Mouse (Mus musculus) A20 (cell line): ENCODE data around the gene A230050P20Rik.

Source experiments
- DNase-seq: peaks from one replicate; pipeline ENCODE4 v3.0.0-alpha.2; 2011; ENCODE audit warnings: low read depth, low spot score

A230050P20Rik gene

GRCm38 (mm10) chr9:20873521-20873920 is 5.1 kb downstream of the A230050P20Rik start:
- no peak for DNase-seq

- DNase-seq: no peak
These were observed 6.8 kb downstream of the A230050P20Rik start for GRCm38 (mm10) chr9:20875021-20875790.

- DNase-seq: peak; percentile 30
These were observed 8.1 kb downstream of the A230050P20Rik start for GRCm38 (mm10) chr9:20876318-20877117.

GRCm38 (mm10) chr9:20877118-20878040 is 8.9 kb downstream of the A230050P20Rik start:
- DNase-seq: no peak

DNA sequence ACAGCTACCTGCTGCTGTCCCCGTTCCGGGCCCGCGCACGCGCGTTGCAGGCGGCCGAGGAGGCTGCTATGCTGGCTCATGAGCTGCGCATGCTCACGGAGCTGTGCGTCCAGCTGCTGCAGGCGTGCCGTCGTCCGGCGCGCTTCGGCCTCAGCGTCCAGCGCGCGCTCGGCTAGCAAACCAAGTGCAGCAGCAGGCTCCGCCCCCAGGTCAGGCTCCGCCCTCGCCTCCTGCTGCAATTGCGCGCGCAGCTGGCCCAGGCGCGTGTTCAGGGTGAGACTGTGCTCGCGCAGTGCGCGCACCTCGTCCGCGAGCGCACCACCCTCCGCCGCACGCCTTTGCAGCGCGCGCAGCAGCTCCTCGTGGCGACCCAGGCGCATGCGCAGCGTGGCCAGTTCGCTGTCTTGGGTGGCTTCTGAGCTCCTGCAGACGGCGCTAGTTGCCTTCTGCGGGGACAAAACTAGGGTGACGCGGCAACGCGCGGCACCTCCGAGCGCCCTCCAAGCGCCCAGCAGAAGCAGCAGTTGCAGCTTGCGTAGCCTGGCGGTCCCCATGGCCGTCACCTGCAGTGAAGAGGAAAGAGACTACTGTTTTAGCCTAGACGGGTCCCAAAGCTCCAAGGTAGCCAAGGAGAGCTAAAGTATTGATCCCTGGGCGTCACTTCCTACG is 9.7 kb downstream of the A230050P20Rik start:
- DNase-seq: peak; percentile 100

- DNase-seq: no peak
These were observed 10.2 kb downstream of the A230050P20Rik start for GRCm38 (mm10) chr9:20878710-20879065.

DNA sequence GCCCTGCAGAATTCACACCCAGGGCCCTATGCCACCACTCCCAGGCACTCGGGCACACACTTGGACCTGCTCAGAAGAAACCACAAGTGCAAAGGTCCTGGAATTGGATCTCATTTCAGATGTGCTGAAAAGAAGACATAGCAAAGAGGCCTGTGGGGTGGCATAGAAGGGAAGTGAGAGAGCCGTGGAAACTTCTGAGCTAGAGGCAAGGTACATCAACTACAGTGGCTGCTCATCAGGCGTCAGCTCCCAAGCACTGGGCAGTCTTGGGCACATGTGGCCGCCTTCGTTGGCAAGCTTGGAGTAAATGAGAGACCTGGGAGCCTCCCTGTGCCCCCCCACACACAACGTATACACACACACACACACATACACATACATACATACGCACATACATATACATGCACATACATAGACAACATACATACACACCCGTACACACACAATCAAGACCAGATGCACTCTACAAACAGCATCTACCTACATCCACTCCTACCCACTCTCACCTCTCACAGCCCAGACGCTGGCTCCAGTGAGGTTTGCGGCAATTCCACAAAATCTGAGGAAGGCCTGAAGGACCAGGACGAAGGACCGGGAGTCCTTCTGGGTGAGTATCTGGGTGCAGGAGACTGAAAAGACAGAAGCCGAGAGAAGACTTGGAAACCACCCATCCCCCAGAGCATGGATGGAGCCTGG is 10.8 kb downstream of the A230050P20Rik start, which contains the start of gene Angptl6:
Angptl6 (minus strand) TSS at position 631 of the 696 bp plus-strand sequence.
- DNase-seq: peak; percentile 53

DNA sequence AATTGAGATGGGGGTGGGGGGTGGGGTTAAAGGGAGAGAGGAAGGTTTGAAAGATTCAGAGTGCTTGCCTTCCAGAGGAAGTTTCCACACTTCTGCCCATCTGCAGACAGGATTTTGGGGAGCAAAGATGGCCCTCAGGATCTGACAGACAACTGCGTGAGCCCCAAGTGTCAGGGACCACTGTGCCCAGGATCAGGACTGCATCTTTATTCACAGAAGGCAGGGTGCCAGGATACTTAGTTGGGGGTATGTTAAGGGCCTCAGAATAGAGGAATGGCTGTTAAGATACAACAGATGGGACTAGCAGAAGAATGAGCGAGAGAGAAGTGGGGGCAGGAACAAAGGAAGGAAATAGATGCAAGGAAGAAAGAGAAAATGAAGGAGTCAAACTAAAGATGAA is 18.1 kb downstream of the A230050P20Rik start:
- DNase-seq: no peak

DNA sequence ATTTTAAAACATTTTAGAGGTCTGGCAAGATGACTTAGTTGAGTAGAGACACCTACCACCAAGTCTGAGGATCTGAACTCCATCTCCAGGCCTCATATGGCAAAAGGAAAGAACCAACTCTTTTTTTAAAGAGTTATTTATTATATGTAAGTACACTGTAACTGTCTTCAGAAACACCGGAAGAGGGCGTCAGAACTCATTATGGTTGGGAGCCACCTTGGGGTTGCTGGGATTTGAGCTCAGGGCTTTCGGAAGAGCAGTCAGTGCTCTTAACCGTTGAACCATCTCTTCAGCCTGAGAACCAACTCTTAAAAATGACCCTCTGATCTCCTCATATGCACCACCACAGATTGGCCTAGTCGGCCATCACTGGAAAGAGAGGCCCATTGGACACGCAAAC is 18.7 kb downstream of the A230050P20Rik start:
- peak; percentile 45 for DNase-seq

DNA sequence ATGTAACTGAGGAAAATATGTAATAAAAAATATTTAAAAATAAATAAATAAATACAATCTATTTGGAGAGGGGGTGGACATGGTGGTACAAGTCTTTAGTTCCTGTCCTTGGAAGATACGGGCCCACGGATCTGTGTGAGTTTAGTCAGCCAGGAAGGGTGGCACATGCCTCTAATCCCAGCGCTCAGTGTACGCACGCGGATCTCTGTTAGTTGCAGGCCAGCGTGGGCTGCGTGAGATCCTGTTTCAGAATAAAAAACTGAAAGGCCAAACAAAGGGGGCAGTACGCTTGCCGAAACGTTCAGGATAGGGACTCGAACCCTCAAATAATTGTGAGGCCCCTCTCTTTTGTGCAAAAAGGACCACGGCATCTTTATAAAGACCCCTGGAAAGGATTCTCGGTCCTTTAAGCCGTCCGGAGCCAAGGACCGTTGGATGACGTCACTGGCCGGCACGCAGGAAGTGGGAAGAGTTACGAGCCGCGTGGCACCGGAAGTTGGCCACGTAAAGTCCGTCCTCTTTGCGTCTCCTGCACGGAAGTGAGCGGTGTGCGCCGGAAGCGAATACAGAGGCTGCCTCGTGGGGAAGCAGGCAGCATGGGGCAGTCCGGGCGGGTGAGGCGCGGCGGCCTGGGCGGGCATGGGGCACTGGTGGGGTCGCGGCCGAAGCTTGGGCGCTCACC is 19.4 kb downstream of the A230050P20Rik start, which contains the start of gene Ppan:
Ppan (plus strand) TSS at position 472 of the 682 bp plus-strand sequence.
- DNase-seq: peak; percentile 98

DNA sequence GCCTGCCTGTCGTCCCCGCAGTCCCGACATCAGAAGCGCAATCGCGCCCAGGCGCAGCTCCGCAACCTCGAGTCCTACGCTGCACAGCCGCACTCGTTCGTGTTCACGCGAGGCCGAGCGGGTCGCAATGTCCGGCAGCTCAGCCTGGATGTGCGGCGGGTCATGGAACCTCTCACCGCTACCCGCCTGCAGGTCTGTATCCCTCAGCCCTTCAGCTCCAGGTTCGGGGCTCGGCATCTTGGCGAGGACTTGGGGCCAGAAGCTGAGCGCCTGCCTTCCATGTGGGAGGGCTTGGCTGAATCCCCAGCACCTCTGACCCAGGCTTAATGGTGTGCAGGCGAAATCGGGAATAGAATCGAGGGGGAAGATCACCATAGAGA is 19.9 kb downstream of the A230050P20Rik start:
- DNase-seq: no peak

DNA sequence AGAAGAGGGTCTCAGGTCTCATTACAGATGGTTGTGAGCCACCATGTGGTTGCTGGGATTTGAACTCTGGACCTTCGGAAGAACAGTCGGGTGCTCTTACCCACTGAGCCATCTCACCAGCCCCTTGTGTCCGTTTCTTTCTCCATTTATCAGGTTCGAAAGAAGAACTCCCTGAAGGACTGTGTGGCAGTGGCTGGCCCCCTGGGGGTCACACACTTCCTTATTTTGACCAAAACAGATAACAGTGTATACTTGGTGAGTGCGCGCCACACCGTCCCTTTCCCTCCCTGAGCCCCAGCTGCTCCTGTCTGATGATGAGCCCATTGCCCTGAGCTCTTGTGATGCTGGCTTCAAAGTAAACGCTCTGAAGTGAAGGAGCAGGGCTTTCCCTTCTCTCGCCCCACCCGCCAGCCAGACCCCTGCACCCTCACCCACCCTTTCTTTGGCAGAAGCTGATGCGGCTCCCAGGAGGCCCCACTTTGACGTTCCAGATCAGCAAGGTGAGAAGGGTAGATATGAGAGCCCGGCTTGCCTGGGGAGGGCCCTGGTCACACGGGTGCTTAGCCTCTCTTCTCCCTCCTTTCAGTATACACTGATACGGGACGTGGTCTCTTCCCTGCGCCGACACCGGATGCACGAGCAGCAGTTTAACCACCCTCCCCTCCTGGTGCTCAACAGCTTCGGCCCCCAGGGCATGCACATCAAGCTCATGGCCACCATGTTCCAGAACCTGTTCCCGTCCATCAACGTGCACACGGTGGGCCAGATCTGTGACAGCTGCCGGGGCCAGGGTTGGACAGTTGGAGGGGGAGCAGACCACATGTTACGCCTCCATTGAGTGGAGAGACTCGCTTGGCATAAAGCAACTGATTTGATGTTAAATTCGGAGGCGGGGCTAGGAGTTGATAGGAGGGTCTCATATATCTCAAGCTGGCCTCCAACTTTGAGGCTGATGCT is 21.0 kb downstream of the A230050P20Rik start:
- peak; percentile 83 for DNase-seq

- DNase-seq: no peak
These were observed 22.0 kb downstream of the A230050P20Rik start for GRCm38 (mm10) chr9:20890411-20890810.

- no peak for DNase-seq
These were observed 23.1 kb downstream of the A230050P20Rik start for GRCm38 (mm10) chr9:20891339-20892103.

DNA sequence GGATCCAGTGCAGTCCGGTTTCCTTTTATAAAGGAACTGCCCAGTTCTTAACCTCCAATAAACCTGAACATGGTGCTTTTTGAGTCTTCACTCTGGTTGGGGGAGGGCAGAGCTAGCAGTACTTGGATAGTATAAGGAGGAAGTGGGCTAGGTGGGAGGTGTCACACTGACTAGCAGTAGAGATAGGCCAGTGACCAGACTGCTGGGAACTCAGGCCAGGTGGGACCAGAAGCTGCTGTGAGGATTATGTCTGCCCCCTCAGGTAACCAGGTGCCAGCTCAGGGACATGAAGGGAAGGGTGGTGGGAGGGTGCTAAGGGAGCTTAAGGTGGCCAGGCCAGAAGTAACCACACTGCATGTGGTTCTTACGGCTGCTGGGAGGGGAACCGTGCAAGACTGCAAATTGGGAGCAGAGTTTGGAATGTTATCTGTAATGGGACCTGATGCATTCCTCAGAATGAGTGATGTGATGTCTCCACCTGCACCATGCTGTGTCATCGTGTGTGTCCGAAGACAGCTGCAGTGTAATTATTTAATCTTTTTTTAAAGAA is 23.7 kb downstream of the A230050P20Rik start:
- DNase-seq: peak; percentile 36

DNA sequence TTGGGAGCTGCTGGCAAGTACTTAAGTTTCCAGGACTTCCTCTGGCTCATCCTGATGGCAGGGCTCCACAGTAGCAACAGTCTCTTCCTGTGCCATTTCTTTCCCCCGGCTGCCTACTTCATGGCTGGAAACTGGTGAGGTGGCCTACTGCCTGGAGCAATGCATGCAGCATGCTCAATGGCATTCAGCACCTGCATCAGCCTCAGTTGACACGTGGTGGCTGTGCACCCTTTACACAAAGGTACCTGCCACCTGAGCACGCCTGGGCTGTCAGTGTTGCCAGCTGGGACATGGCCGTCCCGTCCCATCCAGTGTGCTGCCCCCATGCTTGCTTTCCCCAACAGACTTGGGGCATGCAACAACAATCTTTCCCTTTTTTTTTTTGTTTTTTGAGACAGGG is 24.6 kb downstream of the A230050P20Rik start:
- peak; percentile 36 for DNase-seq

DNA sequence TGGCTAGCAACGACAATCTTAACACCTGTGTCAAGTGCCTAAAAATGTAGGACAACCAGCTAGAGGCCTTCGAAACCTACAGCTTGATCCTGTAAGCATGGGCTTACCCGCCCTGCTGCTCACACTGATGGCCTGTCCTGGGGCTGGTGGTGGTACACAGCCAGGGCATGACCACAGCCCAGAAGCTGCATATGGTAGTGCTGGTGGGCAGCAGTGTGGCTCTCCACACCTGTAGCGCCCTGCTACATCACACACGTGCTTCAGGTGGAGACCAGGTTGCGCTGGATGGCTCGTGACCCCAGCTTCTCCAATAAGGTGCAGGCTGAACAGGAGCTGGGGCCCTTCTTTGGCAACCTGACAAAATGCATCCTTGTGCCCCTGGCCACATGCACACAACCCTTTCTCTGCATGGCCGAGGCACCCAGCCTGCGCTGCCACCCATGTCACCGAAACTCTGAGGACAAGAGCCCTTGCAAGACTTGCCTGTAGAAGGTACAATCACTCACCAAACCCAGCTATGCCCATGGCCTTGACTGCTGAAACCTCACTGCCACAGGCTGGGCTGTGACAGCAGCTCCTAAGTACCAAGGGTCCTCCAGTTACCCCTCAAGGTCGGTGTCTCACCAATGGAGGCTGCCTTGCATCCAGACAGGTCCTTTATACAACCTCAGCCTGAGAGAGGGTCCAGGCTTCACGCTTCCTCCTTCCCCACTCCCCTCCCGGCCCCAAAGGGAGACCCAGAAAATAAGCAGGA is 25.3 kb downstream of the A230050P20Rik start:
- peak; percentile 16 for DNase-seq
